Mouse (Mus musculus) limb, embryonic 15.5 days (tissue): Measurements from ENCODE around the gene Fgf15. TPM values are rescaled to one million over a fixed set of nuclear protein-coding genes. Genes with fewer than 3 reads are reported as not detected.
"Not testable (repeated sequence)": the region's sequence is repeated elsewhere in the genome, so short reads cannot be mapped to it uniquely, and the experiment has no call there.

Experiments used
- ATAC-seq: fragments of 200-750 bp; cut with Nextera tagmentation; 2 replicates; pipeline ENCODE4 v1.8.0; 2017; ENCODE audit warnings: low read depth, moderate TSS enrichment; ENCODE audit not compliant: insufficient number of reproducible peaks, low FRiP score, low TSS enrichment
- H3K27ac ChIP-seq: fragments of 300-500 bp; sonication (generic); 2 replicates; pipeline ENCODE4 v1.5.1; 2015; ENCODE audit warnings: moderate library complexity, mild to moderate bottlenecking, inconsistent platforms
- H3K27me3 ChIP-seq: fragments of 300-500 bp; sonication (generic); 2 replicates; pipeline ENCODE4 v1.6.1; 2015; ENCODE audit warnings: inconsistent platforms
- H3K36me3 ChIP-seq: fragments of 300-500 bp; sonication (generic); 2 replicates; pipeline ENCODE4 v1.6.1; 2015; ENCODE audit warnings: inconsistent platforms
- H3K4me1 ChIP-seq: fragments of 300-500 bp; sonication (generic); 2 replicates; pipeline ENCODE4 v1.6.1; 2015; ENCODE audit warnings: inconsistent platforms
- H3K4me2 ChIP-seq: fragments of 300-500 bp; sonication (generic); 2 replicates; pipeline ENCODE4 v1.6.1; 2015; ENCODE audit warnings: mild to moderate bottlenecking, inconsistent platforms
- H3K4me3 ChIP-seq: fragments of 300-500 bp; sonication (generic); 2 replicates; pipeline ENCODE4 v1.5.1; 2015; ENCODE audit warnings: mild to moderate bottlenecking, inconsistent platforms
- H3K9ac ChIP-seq: fragments of 300-500 bp; sonication (generic); 2 replicates; pipeline ENCODE4 v1.6.1; 2015; ENCODE audit warnings: inconsistent platforms
- H3K9me3 ChIP-seq: fragments of 300-500 bp; sonication (generic); 2 replicates; pipeline ENCODE4 v1.6.1; 2016; ENCODE audit warnings: inconsistent platforms
- WGBS: fragments of 180-500 bp; shearing (Covaris S2); methylation state at CpG from one replicate; pipeline ENCODE4 v1.1.7; 2015; 5-methylcytosine and 5-hydroxymethylcytosine counted together
- polyA plus RNA-seq: library from polyadenylated mRNA; unstranded; fragments of >200 nt; fragmentation: Nextera tagmentation; extraction: Ambion mirVana; gene quantifications from 2 replicates; pipeline ENCODE4 v1.2.1, GENCODE M21; 2015

Fgf15 gene
- polyA plus RNA-seq, 1 experiment from 2014 or later, result not detected

DNA sequence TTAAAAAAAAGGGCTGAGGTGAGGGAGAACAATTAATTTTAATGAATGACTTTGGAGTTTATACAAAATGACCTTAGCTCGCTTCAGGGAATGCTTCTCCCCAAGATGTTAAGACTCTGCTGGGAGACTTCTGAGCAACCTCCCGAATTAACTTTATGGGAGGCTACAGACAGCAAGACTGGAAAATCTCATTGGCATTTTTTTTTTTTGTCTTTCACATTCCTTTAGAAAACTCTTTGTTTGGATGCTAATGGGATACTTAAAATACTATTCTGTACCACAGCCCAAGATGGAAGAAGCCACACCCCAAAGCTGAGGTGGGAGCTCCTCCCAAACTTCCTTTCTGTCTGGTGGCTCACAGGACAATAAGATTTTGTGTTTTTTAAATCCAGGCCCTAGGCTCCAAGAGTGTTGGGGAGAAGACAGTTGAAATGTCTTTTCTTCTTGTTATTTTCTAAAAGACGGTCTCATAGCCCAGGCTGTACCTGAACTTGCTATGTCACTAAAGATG is 32.1 kb upstream of the Fgf15 start:
- Histone ChIP-seq H3K9me3 (no peaks in the 10 kb centered on the region), H3K27me3 (peaks cover 83% of the 10 kb centered on the region), H3K36me3 (no peaks in the 10 kb centered on the region), H3K4me2 (no peak overlapping the region), H3K4me3 (no peak overlapping the region), H3K4me1 (peaks cover 13% of the 10 kb centered on the region), H3K27ac (no peak overlapping the region), H3K9ac (no peak overlapping the region)
- WGBS, result 49% methylated on average over 3 of the region's 3 CpGs
- no peak for ATAC-seq

DNA sequence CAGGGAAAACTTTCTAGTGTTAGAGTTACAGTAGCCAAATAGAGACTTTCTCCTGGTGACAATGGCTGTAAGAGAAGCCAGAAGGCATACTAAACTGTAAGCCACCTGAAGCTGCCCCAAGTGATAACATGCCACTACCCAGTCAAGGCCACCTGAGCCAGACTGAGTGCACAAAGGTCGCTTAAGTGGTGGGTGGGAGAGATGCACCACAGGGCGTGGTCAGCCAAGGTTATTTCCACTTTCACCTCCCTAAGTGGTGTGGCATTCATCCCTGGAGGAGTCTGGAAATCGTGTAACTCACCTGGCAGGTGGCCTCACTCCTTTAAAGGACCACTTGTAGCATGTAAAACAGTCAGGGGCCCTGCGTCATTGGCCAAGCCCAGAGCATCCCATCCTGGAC is 29.2 kb upstream of the Fgf15 start:
- no peaks in the 10 kb centered on the region for H3K36me3 ChIP-seq
- no peak overlapping the region for H3K9ac ChIP-seq
- no peaks in the 10 kb centered on the region for H3K9me3 ChIP-seq
- peaks cover 54% of the 10 kb centered on the region for H3K27me3 ChIP-seq
- no peak overlapping the region for H3K4me3 ChIP-seq
- no peak for ATAC-seq
- no peak overlapping the region for H3K4me2 ChIP-seq
- no peak overlapping the region for H3K27ac ChIP-seq
- H3K4me1 ChIP-seq, result peaks cover under 1% of the 10 kb centered on the region; the same call in 1 of the 2 replicates
- 62% methylated on average over 4 of the region's 4 CpGs for WGBS

DNA sequence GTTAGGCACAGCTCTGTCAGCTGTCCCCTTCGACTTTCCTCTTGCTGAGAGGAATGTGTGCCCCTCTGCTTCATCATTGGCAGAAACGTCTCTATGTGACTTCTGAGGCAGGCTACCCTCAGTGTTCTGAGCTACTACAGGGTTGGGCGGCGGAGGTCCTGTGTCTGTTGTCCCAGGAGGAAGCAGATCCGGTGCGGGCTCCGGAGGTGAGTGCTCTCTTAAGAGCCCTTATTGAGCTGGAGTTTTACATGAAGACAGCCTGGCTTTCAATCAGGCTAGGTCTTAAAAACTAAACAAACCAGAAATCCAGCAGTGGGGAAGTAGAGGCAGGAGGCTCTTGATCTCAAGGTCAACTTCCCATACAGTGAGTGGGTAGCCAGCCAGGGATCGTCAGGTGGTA is 28.7 kb upstream of the Fgf15 start:
- H3K4me2 ChIP-seq, result no peak overlapping the region
- no peaks in the 10 kb centered on the region for H3K4me1 ChIP-seq
- no peak overlapping the region for H3K27ac ChIP-seq
- no peaks in the 10 kb centered on the region for H3K9me3 ChIP-seq
- WGBS, result 77% methylated on average over 8 of the region's 8 CpGs
- no peak overlapping the region for H3K4me3 ChIP-seq
- no peak overlapping the region for H3K9ac ChIP-seq
- peaks cover 49% of the 10 kb centered on the region for H3K27me3 ChIP-seq
- ATAC-seq, result no peak
- no peaks in the 10 kb centered on the region for H3K36me3 ChIP-seq

GRCm38 (mm10) chr7:144872420-144872819 is 23.9 kb upstream of the Fgf15 start:
- no peaks in the 10 kb centered on the region for H3K9me3 ChIP-seq
- H3K27me3 ChIP-seq, result peaks cover 12% of the 10 kb centered on the region
- H3K27ac ChIP-seq, result no peak overlapping the region
- 69% methylated on average over 4 of the region's 4 CpGs for WGBS
- no peak for ATAC-seq
- H3K4me1 ChIP-seq, result no peaks in the 10 kb centered on the region
- H3K4me2 ChIP-seq, result no peak overlapping the region
- no peak overlapping the region for H3K9ac ChIP-seq
- H3K4me3 ChIP-seq, result no peak overlapping the region
- no peaks in the 10 kb centered on the region for H3K36me3 ChIP-seq

DNA sequence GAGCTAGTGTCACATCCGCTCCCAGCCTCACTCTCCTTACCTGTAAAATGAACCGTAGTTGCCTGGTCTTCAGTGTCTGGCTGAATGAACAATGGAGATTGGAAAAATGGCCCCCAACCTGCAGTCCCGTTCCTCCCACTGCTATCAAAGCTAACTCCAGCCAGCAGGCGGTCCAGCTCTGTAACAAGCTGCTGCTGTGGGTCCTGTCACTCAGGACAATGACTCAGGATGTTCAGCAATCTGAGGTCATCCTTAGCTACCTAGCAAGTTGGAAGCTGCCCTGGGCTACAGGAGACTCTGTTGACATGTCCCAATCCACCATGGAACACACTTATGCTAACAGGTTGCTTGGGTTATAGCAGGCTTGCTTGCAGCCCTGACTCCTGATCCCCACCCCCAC is 23.2 kb upstream of the Fgf15 start:
- Histone ChIP-seq H3K9ac (no peak overlapping the region), H3K27me3 (peaks cover 8% of the 10 kb centered on the region; the same call in 1 of the 2 replicates), H3K36me3 (no peaks in the 10 kb centered on the region), H3K27ac (no peak overlapping the region), H3K4me3 (no peak overlapping the region), H3K4me2 (no peak overlapping the region), H3K4me1 (no peaks in the 10 kb centered on the region), H3K9me3 (no peaks in the 10 kb centered on the region)
- ATAC-seq, result no peak
- WGBS, result 73% methylated on average over 4 of the region's 4 CpGs

DNA sequence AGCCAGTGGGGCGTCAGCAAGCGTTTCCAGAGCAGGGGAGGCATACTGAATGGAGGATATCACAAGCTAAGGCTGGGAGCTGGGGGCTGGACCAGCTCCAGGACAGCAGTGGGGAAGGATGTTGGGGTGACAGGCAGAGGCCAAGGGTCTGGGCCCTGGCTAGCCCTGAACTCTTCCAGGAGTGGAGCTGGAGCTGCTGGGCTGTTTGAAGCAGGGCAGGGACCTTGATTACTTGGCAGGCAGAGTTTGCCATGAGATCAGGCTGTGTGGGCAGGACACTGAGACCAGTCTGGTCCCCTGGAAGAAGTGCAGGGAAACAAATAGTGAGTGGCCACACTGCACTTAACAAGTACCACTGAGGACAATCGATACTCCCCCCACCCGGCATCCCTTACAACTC is 22.1 kb upstream of the Fgf15 start:
- peaks cover 8% of the 10 kb centered on the region; the same call in 1 of the 2 replicates for H3K27me3 ChIP-seq
- H3K36me3 ChIP-seq, result no peaks in the 10 kb centered on the region
- no peak overlapping the region for H3K27ac ChIP-seq
- H3K4me3 ChIP-seq, result no peak overlapping the region
- H3K4me2 ChIP-seq, result no peak overlapping the region
- H3K4me1 ChIP-seq, result no peaks in the 10 kb centered on the region
- ATAC-seq, result no peak
- no peak overlapping the region for H3K9ac ChIP-seq
- WGBS, result 59% methylated on average over 4 of the region's 4 CpGs
- no peaks in the 10 kb centered on the region for H3K9me3 ChIP-seq

DNA sequence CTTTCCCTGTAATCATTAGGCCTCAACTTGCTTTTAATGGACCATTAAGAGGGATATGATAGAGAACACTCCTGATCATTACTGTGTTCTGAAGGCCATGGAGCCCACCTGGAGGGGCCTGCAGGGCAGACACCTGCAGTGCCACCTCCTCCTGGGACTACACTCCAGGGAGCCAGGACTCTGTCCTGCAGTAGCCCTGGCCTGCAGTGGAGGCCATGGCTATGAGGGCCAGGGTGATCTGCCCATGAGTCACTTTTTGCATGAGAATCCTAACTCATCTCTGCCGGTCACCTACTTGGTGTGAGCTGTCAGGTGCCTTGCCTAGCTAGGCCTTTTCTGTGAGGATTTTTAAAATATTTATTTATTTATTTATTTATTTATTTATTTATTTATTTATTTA is 17.9 kb upstream of the Fgf15 start:
- peaks cover 8% of the 10 kb centered on the region; the same call in 1 of the 2 replicates for H3K27me3 ChIP-seq
- H3K36me3 ChIP-seq, result no peaks in the 10 kb centered on the region
- no peaks in the 10 kb centered on the region for H3K9me3 ChIP-seq
- WGBS, result 96% methylated on average over 1 of the region's 1 CpGs
- no peaks in the 10 kb centered on the region for H3K4me1 ChIP-seq
- no peak for ATAC-seq
- H3K4me2 ChIP-seq, result no peak overlapping the region
- H3K9ac ChIP-seq, result no peak overlapping the region
- H3K4me3 ChIP-seq, result no peak overlapping the region
- no peak overlapping the region for H3K27ac ChIP-seq

- Histone ChIP-seq H3K27me3 (peaks cover 3% of the 10 kb centered on the region; the same call in 1 of the 2 replicates), H3K36me3 (no peaks in the 10 kb centered on the region), H3K4me1 (no peaks in the 10 kb centered on the region), H3K27ac (no peak overlapping the region), H3K9me3 (no peaks in the 10 kb centered on the region), H3K4me3 (no peak overlapping the region), H3K9ac (no peak overlapping the region), H3K4me2 (no peak overlapping the region)
- WGBS, result 9% methylated on average over 2 of the region's 2 CpGs
- ATAC-seq, result no peak
These were observed 13.2 kb upstream of the Fgf15 start for GRCm38 (mm10) chr7:144883106-144883505.

GRCm38 (mm10) chr7:144887672-144888071 is 8.7 kb upstream of the Fgf15 start:
- H3K9me3 ChIP-seq, result no peaks in the 10 kb centered on the region
- no peak for ATAC-seq
- no peak overlapping the region for H3K4me2 ChIP-seq
- H3K4me1 ChIP-seq, result peaks cover 4% of the 10 kb centered on the region; the same call in 1 of the 2 replicates
- peaks cover 13% of the 10 kb centered on the region for H3K27me3 ChIP-seq
- H3K4me3 ChIP-seq, result no peak overlapping the region
- no peak overlapping the region for H3K27ac ChIP-seq
- 73% methylated on average over 2 of the region's 2 CpGs for WGBS
- H3K36me3 ChIP-seq, result no peaks in the 10 kb centered on the region
- H3K9ac ChIP-seq, result no peak overlapping the region

GRCm38 (mm10) chr7:144888564-144889299 is 7.6 kb upstream of the Fgf15 start:
- Histone ChIP-seq H3K9me3 (no peaks in the 10 kb centered on the region), H3K27me3 (peaks cover 13% of the 10 kb centered on the region), H3K27ac (no peak overlapping the region), H3K4me3 (no peak overlapping the region), H3K9ac (no peak overlapping the region), H3K4me2 (no peak overlapping the region), H3K36me3 (no peaks in the 10 kb centered on the region), H3K4me1 (peaks cover 4% of the 10 kb centered on the region; the same call in 1 of the 2 replicates)
- no peak for ATAC-seq
- WGBS, result 8% methylated on average over 18 of the region's 18 CpGs

DNA sequence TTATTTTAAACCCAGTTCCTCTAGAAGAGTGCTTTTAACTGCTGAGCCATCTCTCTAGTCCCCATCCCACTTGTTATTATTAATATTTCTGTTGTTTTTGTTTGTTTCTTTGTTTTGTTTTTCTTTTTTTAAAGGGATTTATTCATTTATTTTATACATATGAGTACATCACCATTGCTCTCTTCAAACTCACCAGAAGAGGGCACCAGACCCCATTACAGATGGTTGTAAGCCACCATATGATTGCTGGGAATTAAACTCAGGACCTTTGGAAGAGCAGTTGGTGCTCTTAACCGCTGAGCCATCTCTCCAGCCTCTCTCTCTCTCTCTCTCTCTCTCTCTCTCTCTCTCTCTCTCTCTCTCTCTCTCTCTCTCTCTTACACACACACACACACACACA is 5.7 kb upstream of the Fgf15 start:
- H3K27ac ChIP-seq, ATAC-seq, H3K36me3 ChIP-seq, H3K9ac ChIP-seq, H3K4me2 ChIP-seq, H3K9me3 ChIP-seq, H3K4me3 ChIP-seq: not testable (repeated sequence)
- Histone ChIP-seq H3K4me1 (peaks cover 15% of the 10 kb centered on the region), H3K27me3 (peaks cover 26% of the 10 kb centered on the region)
- WGBS, result 83% methylated on average over 1 of the region's 1 CpGs

DNA sequence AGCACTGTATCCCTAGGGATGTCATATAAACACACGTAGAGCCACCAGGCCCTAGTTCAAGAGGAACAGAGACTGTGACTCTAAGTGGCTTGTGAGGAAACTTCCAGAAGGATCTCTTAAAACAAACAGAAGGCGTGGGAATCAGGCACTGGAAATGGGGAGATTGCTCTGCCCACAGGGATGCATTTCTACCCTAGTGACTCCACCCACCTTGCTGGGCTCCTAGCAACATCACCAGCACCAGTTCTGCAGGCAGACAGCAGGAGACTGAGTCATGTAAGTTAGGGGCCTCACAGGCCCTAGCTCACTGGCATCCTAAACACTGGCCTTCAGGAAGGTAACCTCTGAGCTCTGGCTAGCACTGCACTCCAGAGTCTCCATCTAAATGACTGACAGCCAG is 4.5 kb upstream of the Fgf15 start:
- H3K4me1 ChIP-seq, result peaks cover 27% of the 10 kb centered on the region
- no peak for ATAC-seq
- no peak overlapping the region for H3K4me3 ChIP-seq
- H3K27ac ChIP-seq, result no peak overlapping the region
- H3K27me3 ChIP-seq, result peaks cover 38% of the 10 kb centered on the region
- H3K4me2 ChIP-seq, result no peak overlapping the region
- no peaks in the 10 kb centered on the region for H3K9me3 ChIP-seq
- no peaks in the 10 kb centered on the region for H3K36me3 ChIP-seq
- no peak overlapping the region for H3K9ac ChIP-seq
- WGBS, result 75% methylated on average over 2 of the region's 2 CpGs
